Comparison of ENCODE assay signal across 9 mouse cellular contexts in the genomic region with DNA sequence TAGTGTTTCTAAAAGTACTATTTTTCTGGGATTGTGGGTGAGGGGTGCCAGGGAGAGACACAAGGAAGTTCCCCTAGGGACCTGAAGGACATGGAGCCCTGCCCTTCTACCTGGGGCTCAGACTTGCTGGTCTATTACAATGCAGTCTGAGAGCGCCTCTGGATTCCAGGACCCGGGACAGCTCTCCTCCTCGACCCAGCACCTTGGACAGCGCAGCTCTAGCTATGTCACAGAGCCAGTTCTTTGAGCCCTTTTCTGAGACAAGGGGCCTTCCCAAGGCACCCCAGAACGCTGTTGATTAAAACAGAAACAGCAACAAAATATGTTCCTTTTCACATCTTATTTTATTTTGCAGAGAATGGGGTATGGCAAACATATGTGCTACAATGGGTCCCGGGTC. TPM values are rescaled to one million over a fixed set of nuclear protein-coding genes. Genes with fewer than 3 reads are reported as not detected.
A peak's percentile ranks its signal among the peaks of the same experiment; 100 is the strongest.
DNase-seq lines count a peak whose midpoint lies in the region; ATAC-seq lines count a peak whose summit lies in the region.
"Had no signal": no experiment of that assay in that cellular context is flagged by ENCODE, and none has a peak within 500 bp of the region (broad histone marks: within the 10 kb centered on the region; RNA-seq: fewer than 3 reads in every experiment).

No protein-coding gene starts in this region.

- H3K4me1 ChIP-seq in heart, embryonic 10.5 days: no peaks in the 10 kb centered on the region
- H3K4me1 ChIP-seq in heart, embryonic 11.5 days (ENCODE audit: control insufficient read depth, insufficient read depth, low read length): no peaks in the 10 kb centered on the region

- no peak overlapping the region for H3K9ac ChIP-seq in heart, embryonic 11.5 days (ENCODE audit: low read depth, low read length)

- no peaks in the 10 kb centered on the region for H3K36me3 ChIP-seq in heart, embryonic 10.5 days
- H3K36me3 ChIP-seq in heart, embryonic 11.5 days (ENCODE audit: control insufficient read depth, insufficient read depth, low read length): no peaks in the 10 kb centered on the region

- no peaks in the 10 kb centered on the region for H3K9me3 ChIP-seq in heart, embryonic 10.5 days
- H3K9me3 ChIP-seq in heart, embryonic 11.5 days (replicated peaks; ENCODE audit: control insufficient read depth, low read length): no peaks in the 10 kb centered on the region

- DNase-seq in heart, embryonic 10.5 days (ENCODE audit: low spot score): peak; percentile 90
- peak; percentile 62 for DNase-seq in ES-CJ7 (ENCODE audit: low read depth, low spot score)
- DNase-seq in embryo, embryonic 11 days: peak; percentile 81
- DNase-seq in kidney, postnatal 14 days: peak; percentile 78
- DNase-seq in ovary, postnatal 10 days (ENCODE audit: low spot score): peak; percentile 75
- no peak for DNase-seq in cerebellum, postnatal 14 days
- DNase-seq in MN1 (ENCODE audit: low spot score): no peak

- peaks cover 90% of the 10 kb centered on the region for H3K27me3 ChIP-seq in heart, embryonic 10.5 days (ENCODE audit: insufficient read depth, poor library complexity, severe bottlenecking)
- peaks cover 54% of the 10 kb centered on the region for H3K27me3 ChIP-seq in heart, embryonic 11.5 days (ENCODE audit: control insufficient read depth, insufficient read depth, low read length)

- H3K4me3 ChIP-seq in heart, embryonic 10.5 days: no peak overlapping the region
- no peak overlapping the region for H3K4me3 ChIP-seq in heart, embryonic 11.5 days (ENCODE audit: low read depth, low read length)
- H3K4me3 ChIP-seq: layer of hippocampus, adult 2 months had no signal

- no peak overlapping the region for H3K4me2 ChIP-seq in heart, embryonic 11.5 days

- no peak for ATAC-seq in heart, embryonic 11.5 days (replicated peaks; ENCODE audit: insufficient number of reproducible peaks, low FRiP score, low TSS enrichment)

- no peak overlapping the region for H3K27ac ChIP-seq in heart, embryonic 10.5 days
- H3K27ac ChIP-seq in heart, embryonic 11.5 days (ENCODE audit: low read depth, low read length): no peak overlapping the region
- H3K27ac ChIP-seq: layer of hippocampus, adult 2 months had no signal

- WGBS in heart, embryonic 10.5 days: 5% methylated on average over 6 of the region's 6 CpGs
- WGBS in heart, embryonic 11.5 days (ENCODE audit: insufficient replicate concordance): 6% methylated on average over 6 of the region's 6 CpGs

RNA-seq across cellular contexts. Expression of a gene that starts 25.9 kb away (rescaled TPM):
- 1.3 and 4.2 TPM in 2 replicates for polyA plus RNA-seq in heart, embryonic 10.5 days (2016; fragmentation: Nextera tagmentation; extraction: Ambion mirVana)
- polyA plus RNA-seq in heart, embryonic 11.5 days (2014; fragmentation: Nextera tagmentation; extraction: Ambion mirVana): 8.1 and 8.8 TPM in 2 replicates

RNA-seq across cellular contexts. Expression of a gene that starts 31.7 kb away (rescaled TPM):
- 1.3 and 4.7 TPM in 2 replicates for polyA plus RNA-seq in heart, embryonic 10.5 days (2016; fragmentation: Nextera tagmentation; extraction: Ambion mirVana)
- polyA plus RNA-seq in heart, embryonic 11.5 days (2014; fragmentation: Nextera tagmentation; extraction: Ambion mirVana): 7.1 and 7.4 TPM in 2 replicates

RNA-seq across cellular contexts. Expression of a gene that starts 32.1 kb away (rescaled TPM):
- 0.17 and 0.45 TPM in 2 replicates for polyA plus RNA-seq in heart, embryonic 10.5 days (2016; fragmentation: Nextera tagmentation; extraction: Ambion mirVana)
- polyA plus RNA-seq in heart, embryonic 11.5 days (2014; fragmentation: Nextera tagmentation; extraction: Ambion mirVana): 0.24 TPM in 1 of 2 replicates, not detected in the other

RNA-seq across cellular contexts. Expression of a gene that starts 38.5 kb away (rescaled TPM):
- polyA plus RNA-seq in heart, embryonic 10.5 days (2016; fragmentation: Nextera tagmentation; extraction: Ambion mirVana): 4.5 and 13.4 TPM in 2 replicates
- polyA plus RNA-seq in heart, embryonic 11.5 days (2014; fragmentation: Nextera tagmentation; extraction: Ambion mirVana): 14.8 and 17.0 TPM in 2 replicates

Comparison
In these comparisons a context has a peak if more than half of its experiments do, and no peak if none do; other contexts are left out.
1. DNase-seq: peak in heart, embryonic 10.5 days (single experiment), ES-CJ7 (single experiment), embryo, embryonic 11 days (single experiment), kidney, postnatal 14 days (single experiment) and ovary, postnatal 10 days (single experiment); none in cerebellum, postnatal 14 days (0 of 2) and MN1 (single experiment).